Mouse (Mus musculus): ENCODE measurements around the gene Btbd19. TPM values are rescaled to one million over a fixed set of nuclear protein-coding genes. Genes with fewer than 3 reads are reported as not detected.

The Btbd19 gene
- polyA plus RNA-seq, 1 experiment from 2014 or later: 3.9 TPM

Small RNA genes lying within 50 kb of the gene (microRNA-seq; reads per million reads assigned to microRNA genes)
- gene Gm22398: not detected

Other genes with a start within 250 kb of the Btbd19 start
- 4.2 and 5.1 TPM in 2 replicates for gene Zswim5, start 248.3 kb downstream of the Btbd19 start, polyA plus RNA-seq (2015; fragmentation: Nextera tagmentation; extraction: Ambion mirVana)
- 46.9 and 51.4 TPM in 2 replicates for gene Urod, start 131.3 kb downstream of the Btbd19 start, polyA plus RNA-seq (2015; fragmentation: Nextera tagmentation; extraction: Ambion mirVana)
- gene Hectd3, start 130.4 kb downstream of the Btbd19 start, polyA plus RNA-seq (2015; fragmentation: Nextera tagmentation; extraction: Ambion mirVana): 22.0 and 25.1 TPM in 2 replicates
- 48.9 and 49.8 TPM in 2 replicates for gene Eif2b3, start 106.3 kb downstream of the Btbd19 start, polyA plus RNA-seq (2015; fragmentation: Nextera tagmentation; extraction: Ambion mirVana)
- gene Ptch2, start 29.6 kb downstream of the Btbd19 start, polyA plus RNA-seq (2015; fragmentation: Nextera tagmentation; extraction: Ambion mirVana): 7.4 and 9.5 TPM in 2 replicates
- gene Tctex1d4, start 1.1 kb upstream of the Btbd19 start, polyA plus RNA-seq (2015; fragmentation: Nextera tagmentation; extraction: Ambion mirVana): 0.46 and 1.1 TPM in 2 replicates
- 18.7 TPM in 2 replicates for gene Plk3, start 8.2 kb upstream of the Btbd19 start, polyA plus RNA-seq (2015; fragmentation: Nextera tagmentation; extraction: Ambion mirVana)
- gene Rps8, start 30.5 kb upstream of the Btbd19 start, polyA plus RNA-seq (2015; fragmentation: Nextera tagmentation; extraction: Ambion mirVana): 381 and 382 TPM in 2 replicates
- gene Kif2c, start 56.9 kb upstream of the Btbd19 start, polyA plus RNA-seq (2015; fragmentation: Nextera tagmentation; extraction: Ambion mirVana): 6.4 and 7.3 TPM in 2 replicates
- 9.3 and 10.1 TPM in 2 replicates for gene Tmem53, start 126.2 kb upstream of the Btbd19 start, polyA plus RNA-seq (2015; fragmentation: Nextera tagmentation; extraction: Ambion mirVana)
- 1.6 and 3.1 TPM in 2 replicates for gene Armh1, start 126.4 kb upstream of the Btbd19 start, polyA plus RNA-seq (2015; fragmentation: Nextera tagmentation; extraction: Ambion mirVana)